Mouse (Mus musculus) cerebellum, postnatal 36 days (tissue): ENCODE results near the gene Pepd.
A peak's percentile ranks its signal among the peaks of the same experiment; 100 is the strongest.

Experiments used
- DNase-seq, 2 experiments: peaks; one replicate each; pipeline ENCODE4 v3.0.0; 2021 to 2022; ENCODE audit warnings: mixed read lengths in 2 of 2

Pepd gene

GRCm38 (mm10) chr7:34911919-34912897 is at the start of gene Pepd:
TSS of gene Pepd (plus strand) at chr7:34912379.
- peak; percentile 71 to 75 for DNase-seq

GRCm38 (mm10) chr7:34867289-34867688 is 44.9 kb upstream of the Pepd start:
- no peak for DNase-seq

GRCm38 (mm10) chr7:34869693-34870092 is 42.5 kb upstream of the Pepd start:
- DNase-seq: no peak

- DNase-seq: no peak
These were observed 35.4 kb upstream of the Pepd start for GRCm38 (mm10) chr7:34876787-34877186.

- DNase-seq: no peak
These were observed 34.4 kb upstream of the Pepd start for GRCm38 (mm10) chr7:34877820-34878219.

- DNase-seq: no peak
These were observed 23.7 kb upstream of the Pepd start for GRCm38 (mm10) chr7:34888441-34888840.

- no peak for DNase-seq
These were observed 23.3 kb upstream of the Pepd start for GRCm38 (mm10) chr7:34888891-34889290.

GRCm38 (mm10) chr7:34892845-34893244 is 19.3 kb upstream of the Pepd start:
- DNase-seq: no peak

- no peak for DNase-seq
These were observed 15.7 kb upstream of the Pepd start for GRCm38 (mm10) chr7:34896461-34896860.

- no peak for DNase-seq
These were observed 15.1 kb upstream of the Pepd start for GRCm38 (mm10) chr7:34897058-34897457.

- DNase-seq: no peak
These were observed 1.8 kb upstream of the Pepd start for GRCm38 (mm10) chr7:34910096-34911066.

GRCm38 (mm10) chr7:34913956-34914355 is 1.8 kb downstream of the Pepd start:
- DNase-seq: no peak

- no peak for DNase-seq
These were observed 3.4 kb downstream of the Pepd start for GRCm38 (mm10) chr7:34915555-34915954.

GRCm38 (mm10) chr7:34917558-34917957 is 5.4 kb downstream of the Pepd start:
- DNase-seq: no peak

- DNase-seq: no peak
These were observed 5.8 kb downstream of the Pepd start for GRCm38 (mm10) chr7:34917998-34918397.

GRCm38 (mm10) chr7:34918416-34918815 is 6.2 kb downstream of the Pepd start:
- no peak for DNase-seq

- DNase-seq: no peak
These were observed 6.9 kb downstream of the Pepd start for GRCm38 (mm10) chr7:34919054-34919453.

GRCm38 (mm10) chr7:34919809-34920208 is 7.6 kb downstream of the Pepd start:
- DNase-seq: no peak

GRCm38 (mm10) chr7:34925208-34925607 is 13.0 kb downstream of the Pepd start:
- DNase-seq: peak; percentile 20 to 37

- no peak for DNase-seq
These were observed 13.8 kb downstream of the Pepd start for GRCm38 (mm10) chr7:34925956-34926355.

GRCm38 (mm10) chr7:34929614-34930262 is 17.6 kb downstream of the Pepd start:
- no peak for DNase-seq

GRCm38 (mm10) chr7:34930263-34930757 is 18.1 kb downstream of the Pepd start:
- DNase-seq: no peak

GRCm38 (mm10) chr7:34932631-34933030 is 20.5 kb downstream of the Pepd start:
- no peak for DNase-seq
